Mouse (Mus musculus) brain, embryonic 14.5 days (tissue): ENCODE measurements around the gene Fam76b. TPM values are rescaled to one million over a fixed set of nuclear protein-coding genes. Genes with fewer than 3 reads are reported as not detected.
"Not testable (repeated sequence)": the region's sequence is repeated elsewhere in the genome, so short reads cannot be mapped to it uniquely, and the experiment has no call there.

Experiments
- DNase-seq: peaks from one replicate; pipeline ENCODE4 v3.0.0-alpha.2; 2011; ENCODE audit warnings: low read depth
- CTCF ChIP-seq: fragments of 200-500 bp; IDR thresholded peaks from 2 replicates; pipeline ENCODE4 v1.5.1; 2012; ENCODE audit warnings: inconsistent platforms, mild to moderate bottlenecking, moderate library complexity, borderline replicate concordance; ENCODE audit not compliant: insufficient read depth, insufficient read length; ENCODE audit errors: extremely low read depth
- POLR2A ChIP-seq: fragments of 200-500 bp; IDR thresholded peaks from 2 replicates; pipeline ENCODE4 v1.6.1; 2012; ENCODE audit warnings: mild to moderate bottlenecking, inconsistent platforms, borderline replicate concordance; ENCODE audit not compliant: poor library complexity, insufficient read depth, insufficient read length, severe bottlenecking; ENCODE audit errors: extremely low read depth
- polyA plus RNA-seq: library from polyadenylated mRNA; depleted of rRNA; stranded (reverse); fragments of >200 nt; gene quantifications from 2 replicates; pipeline ENCODE4 v1.2.3, GENCODE M21; 2012; rRNA removed

The Fam76b gene
- 35.9 and 44.6 TPM in 2 replicates for polyA plus RNA-seq

GRCm38 (mm10) chr9:13827406-13828086 is at the start of gene Fam76b:
TSS of gene Fam76b (plus strand) at chr9:13827716.
- TF ChIP-seq CTCF (no peak), POLR2A (peak; percentile 71)
- DNase-seq, result peak; percentile 100

GRCm38 (mm10) chr9:13781985-13782384 is 45.5 kb upstream of the Fam76b start:
- no peak for DNase-seq
- TF ChIP-seq CTCF, result no peak
- TF ChIP-seq POLR2A, result no peak

- DNase-seq, result not testable (repeated sequence)
These were observed 36.7 kb upstream of the Fam76b start for GRCm38 (mm10) chr9:13790864-13791263.

GRCm38 (mm10) chr9:13794302-13794701 is 33.2 kb upstream of the Fam76b start:
- no peak for DNase-seq
- TF ChIP-seq CTCF (peak; percentile 6; the same call in 1 of the 2 replicates), POLR2A (no peak)

GRCm38 (mm10) chr9:13794756-13795155 is 32.8 kb upstream of the Fam76b start:
- no peak for DNase-seq
- TF ChIP-seq CTCF (no peak), POLR2A (no peak)

GRCm38 (mm10) chr9:13804480-13804879 is 23.0 kb upstream of the Fam76b start:
- no peak for TF ChIP-seq POLR2A
- no peak for TF ChIP-seq CTCF
- DNase-seq, result no peak

- DNase-seq, result no peak
- no peak for TF ChIP-seq CTCF
- no peak for TF ChIP-seq POLR2A
These were observed 20.7 kb upstream of the Fam76b start for GRCm38 (mm10) chr9:13806854-13807253.

GRCm38 (mm10) chr9:13807657-13808056 is 19.9 kb upstream of the Fam76b start:
- TF ChIP-seq POLR2A (no peak), CTCF (no peak)
- DNase-seq, result no peak

- TF ChIP-seq POLR2A (no peak), CTCF (peak; percentile 32; the same call in 1 of the 2 replicates)
- DNase-seq, result peak; percentile 19
These were observed 17.6 kb upstream of the Fam76b start for GRCm38 (mm10) chr9:13809937-13810336.

GRCm38 (mm10) chr9:13818369-13818768 is 9.1 kb upstream of the Fam76b start:
- no peak for DNase-seq
- TF ChIP-seq POLR2A (no peak), CTCF (no peak)

GRCm38 (mm10) chr9:13820774-13821173 is 6.7 kb upstream of the Fam76b start:
- TF ChIP-seq CTCF (no peak), POLR2A (no peak)
- no peak for DNase-seq

GRCm38 (mm10) chr9:13825896-13826295 is 1.6 kb upstream of the Fam76b start:
- no peak for DNase-seq
- no peak for TF ChIP-seq POLR2A
- TF ChIP-seq CTCF, result no peak
